Mouse (Mus musculus) brain, embryonic 14.5 days (tissue): Measurements from ENCODE around the gene Acoxl.

Experiments used
- CTCF ChIP-seq: fragments of 200-500 bp; IDR thresholded peaks from 2 replicates; pipeline ENCODE4 v1.5.1; 2012; ENCODE audit warnings: inconsistent platforms, mild to moderate bottlenecking, moderate library complexity, borderline replicate concordance; ENCODE audit not compliant: insufficient read depth, insufficient read length; ENCODE audit errors: extremely low read depth
- POLR2A ChIP-seq: fragments of 200-500 bp; IDR thresholded peaks from 2 replicates; pipeline ENCODE4 v1.6.1; 2012; ENCODE audit warnings: mild to moderate bottlenecking, inconsistent platforms, borderline replicate concordance; ENCODE audit not compliant: poor library complexity, insufficient read depth, insufficient read length, severe bottlenecking; ENCODE audit errors: extremely low read depth

- TF ChIP-seq CTCF (no peak), POLR2A (no peak)
These were observed 255.5 kb downstream of the Acoxl start for GRCm38 (mm10) chr2:128094196-128094595.
